Mouse (Mus musculus) megakaryocyte, adult 5-6 weeks (primary cell): ENCODE data around the gene Csnk1g1. TPM values are rescaled to one million over a fixed set of nuclear protein-coding genes. Genes with fewer than 3 reads are reported as not detected.

Experiments used
- total RNA-seq, 2 experiments: library from RNA; stranded (forward) in 1 of 2; stranded (reverse) in 1 of 2; fragments of 153-499, 151-499 nt in 1 of 2; fragments of 221-1000, 200-1000 nt in 1 of 2; gene quantifications; 2 replicates each; pipeline versions ENCODE4 v1.2.3 to v1.2.4; 2015 to 2017

Gene Csnk1g1
- total RNA-seq, 2 experiments from 2014 or later = 22.3 to 31.0 TPM

Other genes with a start within 250 kb of the Csnk1g1 start
- gene Oaz2, start 240.9 kb upstream of the Csnk1g1 start, total RNA-seq (2015) = 12.5 and 15.9 TPM in 2 replicates
- gene Oaz2, start 240.9 kb upstream of the Csnk1g1 start, total RNA-seq (2017) = 40.2 and 43.9 TPM in 2 replicates
- 10.4 and 11.3 TPM in 2 replicates for gene Zfp609, start 81.4 kb upstream of the Csnk1g1 start, total RNA-seq (2015)
- 2.6 and 3.3 TPM in 2 replicates for gene Zfp609, start 81.4 kb upstream of the Csnk1g1 start, total RNA-seq (2017)
- gene Pclaf, start 18.7 kb upstream of the Csnk1g1 start, total RNA-seq (2015) = 105 and 130 TPM in 2 replicates
- gene Pclaf, start 18.7 kb upstream of the Csnk1g1 start, total RNA-seq (2017) = 295 and 303 TPM in 2 replicates
- 17.7 and 23.0 TPM in 2 replicates for gene Trip4, start 130 bp upstream of the Csnk1g1 start, total RNA-seq (2015)
- 23.8 and 27.9 TPM in 2 replicates for gene Trip4, start 130 bp upstream of the Csnk1g1 start, total RNA-seq (2017)
- gene Ppib, start 151.3 kb downstream of the Csnk1g1 start, total RNA-seq (2015) = 420 TPM in 2 replicates
- 677 and 751 TPM in 2 replicates for gene Ppib, start 151.3 kb downstream of the Csnk1g1 start, total RNA-seq (2017)
- gene Snx22, start 160.8 kb downstream of the Csnk1g1 start, total RNA-seq (2015) = 0.21 TPM in 1 of 2 replicates, not detected in the other
- 0.37 and 0.77 TPM in 2 replicates for gene Snx22, start 160.8 kb downstream of the Csnk1g1 start, total RNA-seq (2017)
- 104 and 105 TPM in 2 replicates for gene Snx1, start 217.7 kb downstream of the Csnk1g1 start, total RNA-seq (2015)
- gene Snx1, start 217.7 kb downstream of the Csnk1g1 start, total RNA-seq (2017) = 203 and 217 TPM in 2 replicates
- 383 and 455 TPM in 2 replicates for gene Ciao2a, start 217.7 kb downstream of the Csnk1g1 start, total RNA-seq (2015)
- gene Ciao2a, start 217.7 kb downstream of the Csnk1g1 start, total RNA-seq (2017) = 259 and 261 TPM in 2 replicates
- 1.6 and 4.4 TPM in 2 replicates for gene Dapk2, start 249.3 kb downstream of the Csnk1g1 start, total RNA-seq (2015)
- 2.6 and 4.0 TPM in 2 replicates for gene Dapk2, start 249.3 kb downstream of the Csnk1g1 start, total RNA-seq (2017)